Comparison of ENCODE assay signal across 22 mouse cellular contexts in the genomic region with DNA sequence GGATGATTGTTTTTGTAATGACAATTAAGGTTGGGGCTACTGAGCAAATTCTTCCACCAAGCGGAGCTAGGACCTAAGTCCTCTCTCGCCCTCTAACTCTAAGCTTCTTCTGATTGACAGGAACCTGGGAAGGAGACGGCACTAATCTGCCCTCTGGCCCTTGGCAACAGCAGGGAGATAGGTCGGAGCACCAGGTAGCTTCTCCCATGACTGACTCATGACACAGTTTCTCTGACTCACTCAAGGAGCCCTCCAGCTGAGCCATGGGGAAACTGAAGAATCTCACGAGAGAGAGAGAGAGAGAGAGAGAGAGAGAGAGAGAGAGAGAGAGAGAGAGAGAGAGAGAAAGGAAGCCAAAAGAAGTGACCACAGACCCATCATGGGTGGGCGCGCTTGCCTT. TPM values are rescaled to one million over a fixed set of nuclear protein-coding genes. Genes with fewer than 3 reads are reported as not detected.
DNase-seq lines count a peak whose midpoint lies in the region; ATAC-seq and TF ChIP-seq lines count a peak whose summit lies in the region.
"Had no signal": no experiment of that assay in that cellular context is flagged by ENCODE, and none has a peak within 500 bp of the region (broad histone marks: within the 10 kb centered on the region; RNA-seq: fewer than 3 reads in every experiment).

No protein-coding gene starts in this region.

- TF ChIP-seq EP300 in liver, postnatal 0 days (IDR thresholded peaks at IDR 0.05; ENCODE audit: low read depth), result no peak

- peak; percentile 27; the same call in 1 of the 2 replicates for ATAC-seq in intestine, embryonic 16.5 days
- no peak for ATAC-seq in intestine, postnatal 0 days
- ATAC-seq in liver, postnatal 0 days, result no peak
- ATAC-seq: activated CD4-positive, CD25-positive, alpha-beta regulatory T cell, adult 4 months; forebrain, embryonic 13.5 days; forebrain, embryonic 15.5 days; forebrain, postnatal 0 days had no signal

- no peak overlapping the region for H3K4me2 ChIP-seq in intestine, embryonic 16.5 days (ENCODE audit: low read depth, low read length)
- no peak overlapping the region for H3K4me2 ChIP-seq in intestine, postnatal 0 days (replicated peaks; ENCODE audit: low read depth)
- no peak overlapping the region for H3K4me2 ChIP-seq in liver, postnatal 0 days (ENCODE audit: low read depth, low read length)
- H3K4me2 ChIP-seq: embryonic facial prominence, embryonic 13.5 days; embryonic facial prominence, embryonic 15.5 days; forebrain, embryonic 13.5 days; forebrain, embryonic 15.5 days had no signal

- no peaks in the 10 kb centered on the region for H3K9me3 ChIP-seq in intestine, embryonic 16.5 days (ENCODE audit: control insufficient read depth, low read length)
- no peaks in the 10 kb centered on the region for H3K9me3 ChIP-seq in intestine, postnatal 0 days (ENCODE audit: control insufficient read depth)
- no peaks in the 10 kb centered on the region for H3K9me3 ChIP-seq in liver, postnatal 0 days (ENCODE audit: low read length)
- H3K9me3 ChIP-seq: embryonic facial prominence, embryonic 13.5 days; embryonic facial prominence, embryonic 15.5 days; forebrain, embryonic 13.5 days; forebrain, embryonic 15.5 days had no signal

- peak; percentile 34 for DNase-seq in retina, postnatal 1 day
- DNase-seq in retina, embryonic 14.5 days (ENCODE audit: low spot score), result no peak
- peak; percentile 46 for DNase-seq in fat pad, adult 2 months (ENCODE audit: extremely low read depth, low read depth, low spot score)
- no peak for DNase-seq in liver, postnatal 0 days
- DNase-seq in gastrocnemius, postnatal 10 days, result no peak
- DNase-seq: adrenal gland, adult 8-10 months; adrenal gland, postnatal 14 days; adrenal gland, postnatal 36 days; cerebellum, adult 11-12 months; cerebellum, adult 2 months; cerebellum, adult 9-10 months; cerebellum, postnatal 10 days; cerebellum, postnatal 25 days; forebrain, postnatal 0 days had no signal

- H3K4me3 ChIP-seq in intestine, embryonic 16.5 days (ENCODE audit: low read length), result no peak overlapping the region
- H3K4me3 ChIP-seq in intestine, postnatal 0 days (ENCODE audit: low read depth, low read length), result no peak overlapping the region
- no peak overlapping the region for H3K4me3 ChIP-seq in liver, postnatal 0 days (ENCODE audit: low read depth, low read length)
- H3K4me3 ChIP-seq: embryonic facial prominence, embryonic 13.5 days; embryonic facial prominence, embryonic 15.5 days; erythroblast, embryonic 14.5 days; forebrain, embryonic 13.5 days; forebrain, embryonic 15.5 days had no signal

- TF ChIP-seq CTCF in intestine, postnatal 0 days (IDR thresholded peaks at IDR 0.05; ENCODE audit: low read depth), result no peak
- TF ChIP-seq CTCF in liver, postnatal 0 days (IDR thresholded peaks at IDR 0.05; ENCODE audit: low read depth), result no peak

- no peaks in the 10 kb centered on the region for H3K27me3 ChIP-seq in intestine, embryonic 16.5 days (replicated peaks; ENCODE audit: control insufficient read depth, insufficient read depth, low read length)
- no peaks in the 10 kb centered on the region for H3K27me3 ChIP-seq in intestine, postnatal 0 days (replicated peaks; ENCODE audit: control insufficient read depth, insufficient read depth, low read length)
- H3K27me3 ChIP-seq in liver, postnatal 0 days (ENCODE audit: insufficient read depth, low read length), result no peaks in the 10 kb centered on the region
- H3K27me3 ChIP-seq: embryonic facial prominence, embryonic 13.5 days; embryonic facial prominence, embryonic 15.5 days; forebrain, embryonic 13.5 days; forebrain, embryonic 15.5 days had no signal

- H3K27ac ChIP-seq in intestine, embryonic 16.5 days (ENCODE audit: low read length), result no peak overlapping the region
- H3K27ac ChIP-seq in intestine, postnatal 0 days (ENCODE audit: low read depth, low read length), result no peak overlapping the region
- no peak overlapping the region for H3K27ac ChIP-seq in liver, postnatal 0 days (ENCODE audit: low read depth)
- H3K27ac ChIP-seq: embryonic facial prominence, embryonic 13.5 days; embryonic facial prominence, embryonic 15.5 days; forebrain, embryonic 13.5 days; forebrain, embryonic 15.5 days had no signal

- no peak overlapping the region for H3K9ac ChIP-seq in intestine, embryonic 16.5 days (ENCODE audit: low read depth, low read length)
- H3K9ac ChIP-seq in intestine, postnatal 0 days (ENCODE audit: low read depth, low read length), result no peak overlapping the region
- H3K9ac ChIP-seq in liver, postnatal 0 days (replicated peaks), result no peak overlapping the region
- H3K9ac ChIP-seq: embryonic facial prominence, embryonic 13.5 days; embryonic facial prominence, embryonic 15.5 days; forebrain, embryonic 13.5 days; forebrain, embryonic 15.5 days; forebrain, postnatal 0 days had no signal

- no peaks in the 10 kb centered on the region for H3K36me3 ChIP-seq in intestine, embryonic 16.5 days (ENCODE audit: control insufficient read depth, insufficient read depth, low read length)
- H3K36me3 ChIP-seq in intestine, postnatal 0 days (ENCODE audit: control insufficient read depth, insufficient read depth), result no peaks in the 10 kb centered on the region
- no peaks in the 10 kb centered on the region for H3K36me3 ChIP-seq in liver, postnatal 0 days (replicated peaks; ENCODE audit: insufficient read depth, low read length)
- H3K36me3 ChIP-seq: embryonic facial prominence, embryonic 13.5 days; embryonic facial prominence, embryonic 15.5 days; forebrain, embryonic 15.5 days had no signal

- H3K4me1 ChIP-seq in intestine, embryonic 16.5 days (ENCODE audit: control insufficient read depth, insufficient read depth, low read length), result 0 out of 2 replicates have a peak, but pooled peaks cover 3% of the 10 kb centered on the region
- no peaks in the 10 kb centered on the region; the same call in 1 of the 2 replicates for H3K4me1 ChIP-seq in intestine, postnatal 0 days (replicated peaks; ENCODE audit: control insufficient read depth, insufficient read depth, low read length)
- no peaks in the 10 kb centered on the region for H3K4me1 ChIP-seq in liver, postnatal 0 days (ENCODE audit: insufficient read depth)
- H3K4me1 ChIP-seq: embryonic facial prominence, embryonic 13.5 days; embryonic facial prominence, embryonic 15.5 days; forebrain, embryonic 15.5 days had no signal

- 70% methylated on average over 7 of the region's 7 CpGs for WGBS in intestine, embryonic 16.5 days
- 71% methylated on average over 6 of the region's 7 CpGs for WGBS in intestine, postnatal 0 days
- 82% methylated on average over 7 of the region's 7 CpGs for WGBS in liver, postnatal 0 days (ENCODE audit: insufficient replicate concordance)

RNA-seq across cellular contexts. Expression of a gene that starts 32.8 kb away (rescaled TPM):
- polyA plus RNA-seq in intestine, embryonic 16.5 days (2015; fragmentation: Nextera tagmentation; extraction: Ambion mirVana), result 40.0 and 43.4 TPM in 2 replicates
- 31.3 and 33.4 TPM in 2 replicates for polyA plus RNA-seq in intestine, postnatal 0 days (2015; fragmentation: Nextera tagmentation; extraction: Ambion mirVana)
- polyA plus RNA-seq in liver, postnatal 0 days (2015; fragmentation: Nextera tagmentation; extraction: Ambion mirVana), result 17.2 and 18.7 TPM in 2 replicates
- 10 to 100 TPM; 13.6 to 17.5 TPM for total RNA-seq in gastrocnemius, postnatal 10 days (2021)

Comparison
In these comparisons a context has a peak if more than half of its experiments do, and no peak if none do; other contexts are left out.
1. DNase-seq: peak in retina, postnatal 1 day (single experiment) and fat pad, adult 2 months (single experiment); none in retina, embryonic 14.5 days (single experiment), liver, postnatal 0 days (single experiment) and gastrocnemius, postnatal 10 days (single experiment).